In the genomic region with DNA sequence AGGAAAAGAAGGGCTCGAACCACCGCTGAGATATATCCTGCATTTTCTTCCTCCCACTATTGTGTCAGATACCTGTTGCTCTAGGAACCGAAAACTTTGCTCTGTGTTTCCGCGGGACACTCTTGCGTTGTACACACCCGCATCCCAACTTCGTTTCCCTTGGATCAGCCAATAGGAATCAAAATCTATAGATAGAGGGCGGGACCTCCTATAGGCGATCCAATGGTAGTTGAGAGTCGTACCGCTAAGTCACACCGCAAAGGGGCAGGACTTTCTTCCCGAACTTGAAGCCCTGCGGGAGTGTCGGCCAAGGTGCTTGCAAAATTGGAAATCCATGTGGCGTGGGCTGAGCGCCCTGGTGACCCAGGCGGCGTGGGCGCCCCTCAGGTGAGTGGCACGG, we compare ENCODE assay signal across 8 mouse cellular contexts. TPM values are rescaled to one million over a fixed set of nuclear protein-coding genes. Genes with fewer than 3 reads are reported as not detected.
A peak's percentile ranks its signal among the peaks of the same experiment; 100 is the strongest.
DNase-seq lines count a peak whose midpoint lies in the region; ATAC-seq and TF ChIP-seq lines count a peak whose summit lies in the region.

No protein-coding gene starts in this region.

- peak; percentile 97 for DNase-seq in c-Kit-positive CD71-positive TER-119-positive erythroid progenitor cells, embryonic 14.5 days (ENCODE audit: low spot score)
- peak; percentile 95 to 96 for DNase-seq in heart, postnatal 10 days
- DNase-seq in large intestine, adult 2 months (ENCODE audit: low read depth, low spot score): peak; percentile 94
- DNase-seq in liver, postnatal 0 days: peak; percentile 91
- peak; percentile 86 for DNase-seq in testis, postnatal 10 days (ENCODE audit: low spot score)

- under 1% methylated on average over 22 of the region's 22 CpGs for WGBS in forebrain, embryonic 12.5 days
- WGBS in large intestine, adult 2 months: under 1% methylated on average over 22 of the region's 22 CpGs
- under 1% methylated on average over 21 of the region's 22 CpGs for WGBS in liver, postnatal 0 days (ENCODE audit: insufficient replicate concordance)
- WGBS in neural tube, embryonic 14.5 days: under 1% methylated on average over 22 of the region's 22 CpGs

- peak; percentile 88 for ATAC-seq in forebrain, embryonic 12.5 days (ENCODE audit: low FRiP score)
- ATAC-seq in liver, postnatal 0 days: peak; percentile 95
- peak; percentile 91 for ATAC-seq in neural tube, embryonic 14.5 days (ENCODE audit: low read depth)

- intact Hi-C loops in heart, postnatal 10 days (cut with DNase I): loop anchor here (5.0 kb wide), 1 partner anchor 34 kb away; no protein-coding TSS in a partner anchor

- peak overlapping the region; percentile 100 for H3K4me2 ChIP-seq in forebrain, embryonic 12.5 days
- H3K4me2 ChIP-seq in liver, postnatal 0 days (ENCODE audit: low read depth, low read length): peak overlapping the region; percentile 99
- H3K4me2 ChIP-seq in neural tube, embryonic 14.5 days (ENCODE audit: low read depth, low read length): peak overlapping the region; percentile 100

- H3K4me3 ChIP-seq in E14TG2a.4 (replicated peaks; ENCODE audit: low read length): peak overlapping the region; percentile 95
- peak overlapping the region; percentile 65 for H3K4me3 ChIP-seq in forebrain, embryonic 12.5 days (replicated peaks)
- peak overlapping the region; percentile 72 for H3K4me3 ChIP-seq in liver, postnatal 0 days (ENCODE audit: low read depth, low read length)
- peak overlapping the region; percentile 75 for H3K4me3 ChIP-seq in neural tube, embryonic 14.5 days (ENCODE audit: low read depth, low read length)

- H3K27me3 ChIP-seq in E14TG2a.4 (ENCODE audit: insufficient read depth, low read length): peaks cover 12% of the 10 kb centered on the region
- no peaks in the 10 kb centered on the region for H3K27me3 ChIP-seq in forebrain, embryonic 12.5 days
- no peaks in the 10 kb centered on the region for H3K27me3 ChIP-seq in liver, postnatal 0 days (ENCODE audit: insufficient read depth, low read length)
- no peaks in the 10 kb centered on the region for H3K27me3 ChIP-seq in neural tube, embryonic 14.5 days (ENCODE audit: control insufficient read depth, insufficient read depth, low read length)

- no peak for TF ChIP-seq CTCF in E14TG2a.4 (conservative IDR thresholded peaks at IDR 0.05; ENCODE audit: low read length)
- TF ChIP-seq CTCF in liver, postnatal 0 days (IDR thresholded peaks at IDR 0.05; ENCODE audit: low read depth): peak; percentile 20; the same call in 1 of the 2 replicates

- H3K9me3 ChIP-seq in E14TG2a.4 (ENCODE audit: low read length): no peaks in the 10 kb centered on the region
- no peaks in the 10 kb centered on the region for H3K9me3 ChIP-seq in forebrain, embryonic 12.5 days
- no peaks in the 10 kb centered on the region for H3K9me3 ChIP-seq in liver, postnatal 0 days (ENCODE audit: low read length)
- H3K9me3 ChIP-seq in neural tube, embryonic 14.5 days (ENCODE audit: control insufficient read depth, low read length): no peaks in the 10 kb centered on the region

- H3K9ac ChIP-seq in forebrain, embryonic 12.5 days: peak overlapping the region; percentile 80
- H3K9ac ChIP-seq in liver, postnatal 0 days (replicated peaks): peak overlapping the region; percentile 73
- H3K9ac ChIP-seq in neural tube, embryonic 14.5 days (replicated peaks; ENCODE audit: low read depth, low read length): peak overlapping the region; percentile 57

- H3K36me3 ChIP-seq in E14TG2a.4 (ENCODE audit: insufficient read depth, low read length): peaks cover 42% of the 10 kb centered on the region
- peaks cover 44% of the 10 kb centered on the region for H3K36me3 ChIP-seq in forebrain, embryonic 12.5 days (replicated peaks)
- H3K36me3 ChIP-seq in liver, postnatal 0 days (replicated peaks; ENCODE audit: insufficient read depth, low read length): peaks cover 21% of the 10 kb centered on the region
- H3K36me3 ChIP-seq in neural tube, embryonic 14.5 days (ENCODE audit: control insufficient read depth, insufficient read depth, low read length): peaks cover 13% of the 10 kb centered on the region

- peak overlapping the region; percentile 88 for H3K27ac ChIP-seq in forebrain, embryonic 12.5 days
- peak overlapping the region; percentile 76 for H3K27ac ChIP-seq in liver, postnatal 0 days (ENCODE audit: low read depth)
- H3K27ac ChIP-seq in neural tube, embryonic 14.5 days (ENCODE audit: low read depth, low read length): no peak overlapping the region

- no peak for TF ChIP-seq EP300 in liver, postnatal 0 days (IDR thresholded peaks at IDR 0.05; ENCODE audit: low read depth)

- H3K4me1 ChIP-seq in E14TG2a.4 (replicated peaks; ENCODE audit: low read depth, low read length): peaks cover 76% of the 10 kb centered on the region
- H3K4me1 ChIP-seq in forebrain, embryonic 12.5 days: peaks cover 48% of the 10 kb centered on the region
- H3K4me1 ChIP-seq in liver, postnatal 0 days (ENCODE audit: insufficient read depth): peaks cover 22% of the 10 kb centered on the region
- peaks cover 14% of the 10 kb centered on the region for H3K4me1 ChIP-seq in neural tube, embryonic 14.5 days (ENCODE audit: control insufficient read depth, insufficient read depth, low read length)

RNA-seq across cellular contexts. Expression of a gene that starts 0.6 kb away (rescaled TPM):
- polyA plus RNA-seq in forebrain, embryonic 12.5 days (2016; fragmentation: Nextera tagmentation; extraction: Ambion mirVana): 12.6 and 15.1 TPM in 2 replicates
- 10 to 100 TPM; 19.7 to 22.1 TPM for total RNA-seq in heart, postnatal 10 days (2021)
- polyA plus RNA-seq in large intestine, adult 2 months (2012; rRNA removed): 18.5 and 23.7 TPM in 2 replicates
- polyA plus RNA-seq in liver, postnatal 0 days (2015; fragmentation: Nextera tagmentation; extraction: Ambion mirVana): 4.5 and 4.9 TPM in 2 replicates
- 5.5 and 5.9 TPM in 2 replicates for polyA plus RNA-seq in neural tube, embryonic 14.5 days (2014; fragmentation: Nextera tagmentation; extraction: Ambion mirVana)

RNA-seq across cellular contexts. Expression of a gene that starts 2.7 kb away (rescaled TPM):
- 11.1 and 13.4 TPM in 2 replicates for polyA plus RNA-seq in forebrain, embryonic 12.5 days (2016; fragmentation: Nextera tagmentation; extraction: Ambion mirVana)
- 10 to 100 TPM; 14.6 to 15.3 TPM for total RNA-seq in heart, postnatal 10 days (2021)
- 7.3 and 8.9 TPM in 2 replicates for polyA plus RNA-seq in large intestine, adult 2 months (2012; rRNA removed)
- 0.14 and 0.27 TPM in 2 replicates for polyA plus RNA-seq in liver, postnatal 0 days (2015; fragmentation: Nextera tagmentation; extraction: Ambion mirVana)
- polyA plus RNA-seq in neural tube, embryonic 14.5 days (2014; fragmentation: Nextera tagmentation; extraction: Ambion mirVana): 6.9 and 8.4 TPM in 2 replicates

RNA-seq across cellular contexts. Expression of a gene that starts 19.5 kb away (rescaled TPM):
- polyA plus RNA-seq in forebrain, embryonic 12.5 days (2016; fragmentation: Nextera tagmentation; extraction: Ambion mirVana): 146 and 155 TPM in 2 replicates
- 10 to 100 TPM; 37.8 to 39.1 TPM for total RNA-seq in heart, postnatal 10 days (2021)
- polyA plus RNA-seq in large intestine, adult 2 months (2012; rRNA removed): 78.5 and 80.9 TPM in 2 replicates
- 30.3 and 31.0 TPM in 2 replicates for polyA plus RNA-seq in liver, postnatal 0 days (2015; fragmentation: Nextera tagmentation; extraction: Ambion mirVana)
- 236 and 251 TPM in 2 replicates for polyA plus RNA-seq in neural tube, embryonic 14.5 days (2014; fragmentation: Nextera tagmentation; extraction: Ambion mirVana)

RNA-seq across cellular contexts. Expression of a gene that starts 23.1 kb away (rescaled TPM):
- 27.6 and 30.2 TPM in 2 replicates for polyA plus RNA-seq in forebrain, embryonic 12.5 days (2016; fragmentation: Nextera tagmentation; extraction: Ambion mirVana)
- 10 to 100 TPM; 21.8 to 22.0 TPM for total RNA-seq in heart, postnatal 10 days (2021)
- polyA plus RNA-seq in large intestine, adult 2 months (2012; rRNA removed): 122 and 163 TPM in 2 replicates
- polyA plus RNA-seq in liver, postnatal 0 days (2015; fragmentation: Nextera tagmentation; extraction: Ambion mirVana): 29.1 and 31.1 TPM in 2 replicates
- 5.4 and 9.8 TPM in 2 replicates for polyA plus RNA-seq in neural tube, embryonic 14.5 days (2014; fragmentation: Nextera tagmentation; extraction: Ambion mirVana)

RNA-seq across cellular contexts. Expression of a gene that starts 23.7 kb away (rescaled TPM):
- polyA plus RNA-seq in forebrain, embryonic 12.5 days (2016; fragmentation: Nextera tagmentation; extraction: Ambion mirVana): 207 and 219 TPM in 2 replicates
- 100 to 1,000 TPM; 103 to 116 TPM for total RNA-seq in heart, postnatal 10 days (2021)
- 94.1 and 124 TPM in 2 replicates for polyA plus RNA-seq in large intestine, adult 2 months (2012; rRNA removed)
- polyA plus RNA-seq in liver, postnatal 0 days (2015; fragmentation: Nextera tagmentation; extraction: Ambion mirVana): 119 and 120 TPM in 2 replicates
- polyA plus RNA-seq in neural tube, embryonic 14.5 days (2014; fragmentation: Nextera tagmentation; extraction: Ambion mirVana): 186 and 189 TPM in 2 replicates
